Mouse (Mus musculus): Measurements from ENCODE around the gene Blvrb.

DNA sequence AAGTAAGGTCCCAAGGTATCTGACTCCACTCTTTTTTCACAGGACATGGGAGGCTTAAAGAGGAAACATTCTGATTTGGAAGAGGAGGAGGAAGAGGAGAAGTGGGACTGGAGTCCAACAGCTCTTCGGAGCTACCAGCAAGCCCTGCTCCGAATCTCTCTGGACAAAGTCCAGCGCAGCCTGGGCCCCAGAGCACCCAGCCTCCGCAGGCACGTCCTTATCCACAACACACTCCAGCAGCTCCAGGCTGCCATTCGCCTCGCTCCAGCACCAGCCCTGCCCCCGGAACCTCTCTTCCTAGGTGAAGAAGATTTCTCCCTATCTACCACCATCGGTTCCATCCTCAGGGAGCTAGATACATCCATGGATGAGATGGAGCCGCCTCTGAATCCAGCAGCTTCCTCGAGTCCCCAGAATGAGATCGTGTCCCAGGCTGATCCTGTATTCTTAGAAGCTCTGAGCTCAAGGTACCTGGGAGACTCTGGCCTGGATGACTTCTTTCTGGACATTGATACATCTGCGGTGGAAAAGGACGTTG, 28.4 kb downstream of the Blvrb start:
- TF ChIP-seq POLR2A (IDR thresholded peaks at IDR 0.05; ENCODE audit: borderline replicate concordance, extremely low read depth, low read depth, low read length) (no peak), CTCF (IDR thresholded peaks at IDR 0.05; ENCODE audit: insufficient read depth, low read length) (no peak)

All from lung, adult 2 months (tissue).